Mouse (Mus musculus) adrenal gland, adult 18-20 months (tissue): ENCODE results near the gene Pgrmc2. TPM values are rescaled to one million over a fixed set of nuclear protein-coding genes. Genes with fewer than 3 reads are reported as not detected.

Source experiments
- DNase-seq, 2 experiments: peaks; one replicate each; pipeline ENCODE4 v3.0.0; 2021 to 2022; ENCODE audit warnings: low spot score in 2 of 2
- long read RNA-seq, 2 experiments: library from polyadenylated mRNA; stranded (forward); transcript quantifications; one replicate each; pipeline ENCODE4 v2.0.0; 2021
- total RNA-seq, 2 experiments: library from RNA; stranded (reverse); gene quantifications; 1 replicate in 1 of 2; 2 replicates in 1 of 2; pipeline ENCODE4 v1.2.3; 2021

Pgrmc2 gene
- 10 to 100 TPM; 63.1 to 63.3 TPM for total RNA-seq
- long read RNA-seq, experiment 1, transcript Pgrmc2-201 (3 exons, 3,007 nt): major isoform, 97 of 100 reads
- long read RNA-seq, experiment 1, partial matches to known transcripts: 0 of 100 reads
- long read RNA-seq, experiment 1, other reads (novel, unspliced or antisense): 2 of 100 reads
- long read RNA-seq, experiment 2, transcript Pgrmc2-201 (3 exons, 3,007 nt): major isoform, 160 of 174 reads
- long read RNA-seq, experiment 2, partial matches to known transcripts: 3 of 174 reads
- long read RNA-seq, experiment 2, other reads (novel, unspliced or antisense): 10 of 174 reads

GRCm38 (mm10) chr3:41082885-41083789 is at the start of gene Pgrmc2:
TSS of gene Pgrmc2 (minus strand) at chr3:41083046.
- DNase-seq: peak; percentile 97 to 98

- no peak for DNase-seq
These were observed 41.1 kb upstream of the Pgrmc2 start for GRCm38 (mm10) chr3:41124000-41124294.

- no peak for DNase-seq
These were observed 40.5 kb upstream of the Pgrmc2 start for GRCm38 (mm10) chr3:41123190-41123999.

GRCm38 (mm10) chr3:41118173-41118572 is 35.3 kb upstream of the Pgrmc2 start:
- DNase-seq: no peak

GRCm38 (mm10) chr3:41117447-41117846 is 34.6 kb upstream of the Pgrmc2 start:
- DNase-seq: no peak

- no peak for DNase-seq
These were observed 30.3 kb upstream of the Pgrmc2 start for GRCm38 (mm10) chr3:41113186-41113585.

- DNase-seq: no peak
These were observed 25.5 kb upstream of the Pgrmc2 start for GRCm38 (mm10) chr3:41108306-41108785.

GRCm38 (mm10) chr3:41107600-41108305 is 24.9 kb upstream of the Pgrmc2 start:
- DNase-seq: no peak

- no peak for DNase-seq
These were observed 19.1 kb upstream of the Pgrmc2 start for GRCm38 (mm10) chr3:41101905-41102304.

GRCm38 (mm10) chr3:41100157-41100556 is 17.3 kb upstream of the Pgrmc2 start:
- DNase-seq: no peak

GRCm38 (mm10) chr3:41099672-41100071 is 16.8 kb upstream of the Pgrmc2 start:
- DNase-seq: no peak

GRCm38 (mm10) chr3:41093210-41093609 is 10.4 kb upstream of the Pgrmc2 start:
- DNase-seq: no peak

GRCm38 (mm10) chr3:41092311-41092710 is 9.5 kb upstream of the Pgrmc2 start:
- no peak for DNase-seq

GRCm38 (mm10) chr3:41090839-41091238 is 8.0 kb upstream of the Pgrmc2 start:
- DNase-seq: no peak

- DNase-seq: no peak
These were observed 4.2 kb upstream of the Pgrmc2 start for GRCm38 (mm10) chr3:41087071-41087470.

- DNase-seq: no peak
These were observed 1.6 kb upstream of the Pgrmc2 start for GRCm38 (mm10) chr3:41084421-41084820.

GRCm38 (mm10) chr3:41083790-41084112 is 905 bp upstream of the Pgrmc2 start:
- DNase-seq: no peak

GRCm38 (mm10) chr3:41082520-41082884 is 344 bp downstream of the Pgrmc2 start:
- no peak for DNase-seq

GRCm38 (mm10) chr3:41081474-41082301 is 1.2 kb downstream of the Pgrmc2 start:
- DNase-seq: peak in 1 of 2 experiments; percentile 27

- no peak for DNase-seq
These were observed 2.1 kb downstream of the Pgrmc2 start for GRCm38 (mm10) chr3:41080724-41081123.
